Mouse (Mus musculus) NIH3T3 (cell line): ENCODE measurements around the gene Ankdd1a.

Experiments
- DNase-seq: peaks from one replicate; pipeline ENCODE4 v3.0.0-alpha.2; 2012; ENCODE audit warnings: low read depth

Ankdd1a gene

DNA sequence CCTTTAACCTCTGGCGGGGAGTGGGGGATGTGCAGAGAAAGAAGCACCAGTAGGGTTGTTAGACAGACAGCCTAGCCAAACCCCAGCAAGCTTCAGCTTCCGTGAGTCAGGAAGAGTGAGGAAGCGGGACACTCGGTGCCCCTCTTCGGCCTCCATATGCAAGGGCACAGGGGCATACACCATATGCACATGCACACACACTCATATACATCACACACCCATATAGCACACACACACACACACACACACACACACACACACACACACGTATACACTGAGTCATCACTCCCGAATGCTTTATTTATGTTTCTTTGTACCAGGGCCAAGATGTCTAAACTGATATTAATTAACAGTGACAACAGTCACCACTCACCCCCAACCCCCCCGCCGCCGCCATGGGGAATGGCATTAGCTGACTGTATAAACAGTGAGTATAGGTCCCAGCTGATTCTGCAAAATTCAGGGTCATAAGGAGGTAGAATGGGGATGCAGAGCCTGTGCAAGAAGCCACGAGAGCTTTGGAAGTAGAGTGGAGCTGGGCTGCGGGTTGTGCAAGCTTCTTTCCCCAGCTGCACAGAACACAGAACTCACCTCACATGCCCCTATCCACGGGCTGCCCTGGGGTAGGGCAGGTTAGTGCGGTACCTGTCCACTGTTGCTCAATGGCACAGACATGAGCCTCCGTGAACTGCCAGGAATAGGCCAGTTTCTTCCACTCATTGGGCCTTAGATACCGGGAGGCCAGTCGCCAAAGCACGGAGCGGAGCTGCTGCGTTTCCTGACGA is 17.1 kb downstream of the Ankdd1a start:
- peak; percentile 75 for DNase-seq

DNA sequence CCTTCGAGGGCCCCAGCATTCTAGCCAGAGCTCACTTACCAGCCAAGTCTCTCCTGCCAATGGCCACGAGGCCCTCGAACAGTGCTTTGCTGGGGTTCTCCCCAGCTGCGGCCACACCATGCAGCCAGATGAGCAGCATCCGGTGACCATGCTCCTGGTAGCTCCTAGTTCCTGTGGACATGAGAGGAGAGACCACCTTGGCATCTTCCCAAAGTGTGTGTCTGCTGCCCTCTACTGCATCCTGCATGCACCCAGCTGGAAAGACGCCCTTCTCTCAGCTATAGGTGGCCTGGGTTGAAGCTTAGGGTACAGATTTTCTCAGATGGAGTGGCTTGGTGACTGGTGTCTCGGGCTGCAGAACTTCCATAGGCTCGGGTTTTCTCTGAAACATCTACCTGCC is 17.8 kb downstream of the Ankdd1a start:
- DNase-seq, result peak; percentile 70

DNA sequence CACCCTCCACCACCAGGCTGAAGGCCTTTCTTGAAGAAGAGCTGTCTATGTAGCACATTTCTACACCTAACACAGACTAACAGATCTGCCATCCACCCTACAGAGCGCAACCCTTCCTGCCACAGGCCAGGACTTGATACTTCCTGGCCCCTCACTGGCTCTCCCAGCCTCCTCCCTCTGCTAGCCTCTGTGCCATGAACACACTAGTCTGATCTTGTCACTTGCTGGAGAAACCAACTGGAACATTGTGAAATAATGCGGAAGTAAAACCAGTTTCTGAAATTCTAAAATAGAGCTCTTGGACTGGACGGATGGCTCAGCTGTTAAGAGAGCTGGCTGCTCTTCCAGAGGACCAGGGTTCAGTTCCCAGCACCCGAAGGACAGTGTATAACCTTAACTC is 27.1 kb downstream of the Ankdd1a start:
- no peak for DNase-seq

DNA sequence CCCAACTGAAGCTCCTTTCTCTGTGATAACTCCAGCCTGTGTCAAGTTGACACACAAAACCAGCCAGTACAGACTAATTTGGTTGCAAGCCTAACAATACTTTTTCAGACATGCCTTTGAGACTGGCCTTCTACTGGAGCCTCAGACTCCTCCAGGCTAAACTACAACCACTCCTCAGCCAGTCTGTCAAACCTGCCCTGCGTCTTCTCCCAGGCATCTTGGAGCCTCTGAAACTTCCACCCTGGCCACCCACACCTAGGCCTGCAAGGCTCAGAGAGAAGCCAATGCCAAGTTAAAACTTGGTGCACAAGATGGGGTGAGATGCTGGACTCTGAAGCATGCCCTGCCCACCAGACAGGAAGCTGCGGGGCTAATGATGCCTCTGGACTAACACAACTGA is 27.6 kb downstream of the Ankdd1a start:
- no peak for DNase-seq

DNA sequence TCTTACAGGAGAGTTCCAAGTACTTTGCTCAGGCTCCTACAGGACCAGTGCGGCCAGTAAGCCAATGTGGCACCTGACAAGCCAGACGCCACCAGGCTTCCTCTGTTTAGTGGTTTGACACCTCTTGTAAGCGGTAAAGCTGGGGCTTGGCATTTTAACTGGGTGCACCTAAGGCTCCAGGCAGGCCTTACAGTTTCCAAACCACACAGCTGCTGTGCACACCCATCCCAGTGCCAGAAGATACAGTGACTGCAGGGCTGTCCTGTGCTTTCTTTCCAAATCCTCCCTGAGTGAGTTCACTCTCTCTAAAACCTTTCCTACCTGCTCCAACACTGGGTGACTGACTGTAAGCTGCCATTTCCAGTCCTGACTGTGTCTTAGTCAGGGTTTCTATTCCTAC is 28.5 kb downstream of the Ankdd1a start:
- DNase-seq, result no peak

DNA sequence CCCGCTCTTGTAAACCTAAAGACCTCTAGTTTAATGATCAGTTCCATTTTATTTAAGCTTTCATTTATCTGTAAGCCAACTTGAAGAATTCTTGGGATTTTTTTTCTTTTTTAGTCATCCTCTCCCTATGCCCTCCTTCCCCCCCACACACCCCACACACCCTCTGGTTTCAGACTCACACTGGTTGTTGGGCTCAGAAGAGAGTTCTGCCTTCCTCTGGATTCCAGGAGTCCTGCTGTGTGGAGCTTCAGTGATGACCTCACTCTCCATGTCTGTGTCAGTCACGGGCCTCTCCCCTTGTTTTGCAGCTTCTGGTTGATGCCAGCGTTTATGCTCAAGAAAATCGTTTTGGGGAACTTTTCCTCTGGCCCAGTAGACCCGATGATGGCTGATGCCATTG is 39.9 kb downstream of the Ankdd1a start:
- no peak for DNase-seq

DNA sequence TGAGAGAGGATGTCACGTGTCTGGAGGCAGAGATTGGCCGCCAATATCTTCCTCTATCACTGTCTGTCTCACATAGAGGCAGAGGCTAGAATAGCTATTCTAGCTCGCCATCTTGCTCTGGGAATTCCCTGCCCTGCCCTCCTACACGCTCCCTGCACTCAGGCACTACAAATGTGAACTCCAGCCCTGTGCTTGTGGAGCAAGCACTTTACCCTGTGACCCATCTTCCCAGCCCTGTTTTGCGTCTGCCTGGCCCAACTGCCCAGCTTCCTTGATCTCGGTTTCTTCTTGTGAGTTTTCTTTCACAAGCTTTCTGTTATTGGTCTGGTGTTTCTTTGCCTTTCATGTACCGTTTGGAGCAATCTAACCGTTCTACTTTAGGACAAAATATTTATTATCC is 40.8 kb downstream of the Ankdd1a start:
- DNase-seq, result no peak

DNA sequence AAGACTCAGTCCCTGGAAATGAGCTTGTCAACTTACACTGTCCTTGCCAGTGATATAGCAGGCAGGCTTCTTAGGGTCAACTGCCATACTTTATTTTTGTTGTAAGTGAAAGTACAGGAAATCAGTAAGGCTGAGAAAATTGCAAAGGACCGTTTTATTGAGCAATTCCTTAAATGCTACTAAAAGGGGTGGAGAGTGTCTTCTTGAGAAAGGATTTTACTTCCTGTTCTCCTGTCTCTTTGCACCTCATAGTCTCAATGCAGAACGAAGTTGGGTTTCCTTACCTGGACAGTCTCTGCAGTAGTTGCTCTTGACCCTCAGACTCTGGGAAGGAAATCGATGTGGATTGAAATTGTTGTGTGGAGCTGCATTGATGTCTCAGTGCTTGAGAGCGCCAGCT is 47.2 kb downstream of the Ankdd1a start:
- DNase-seq, result no peak

DNA sequence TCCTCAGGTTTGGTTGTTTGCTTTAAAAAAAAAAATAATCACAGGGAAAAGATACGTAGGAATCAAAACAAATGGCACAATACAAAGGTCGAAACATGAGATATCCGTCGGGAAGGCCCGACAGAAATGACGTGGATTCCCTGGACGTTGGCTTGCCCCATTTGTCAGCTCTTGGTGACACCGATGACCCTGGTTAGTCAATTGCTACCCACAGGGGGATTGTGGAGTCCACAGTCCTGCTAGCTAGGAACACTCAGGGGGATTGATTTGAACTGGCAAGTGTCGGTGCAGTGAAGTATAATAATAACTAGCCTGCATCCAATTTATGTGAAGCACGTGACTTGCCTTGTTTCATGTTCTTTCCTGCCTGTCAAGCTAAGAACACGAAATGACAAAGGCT is 52.3 kb downstream of the Ankdd1a start:
- no peak for DNase-seq

DNA sequence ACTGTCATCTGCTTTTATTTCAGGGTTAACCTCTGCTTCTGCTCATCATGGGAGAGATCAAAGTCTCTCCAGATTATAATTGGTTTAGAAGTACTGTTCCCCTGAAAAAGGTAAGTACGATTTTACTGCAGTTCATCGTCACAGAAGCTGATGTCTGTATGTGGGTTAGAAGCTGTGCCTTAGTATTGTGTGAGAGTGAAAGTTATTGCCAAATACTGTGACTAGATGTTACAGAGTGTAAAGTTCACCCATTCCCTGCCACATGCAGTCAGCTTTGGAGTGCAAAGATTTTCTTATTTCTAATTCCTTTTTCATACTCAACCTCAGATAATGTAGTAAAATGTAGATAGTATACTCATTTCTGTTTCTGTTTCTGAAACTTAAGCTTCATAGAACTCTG is 54.8 kb downstream of the Ankdd1a start:
- no peak for DNase-seq

DNA sequence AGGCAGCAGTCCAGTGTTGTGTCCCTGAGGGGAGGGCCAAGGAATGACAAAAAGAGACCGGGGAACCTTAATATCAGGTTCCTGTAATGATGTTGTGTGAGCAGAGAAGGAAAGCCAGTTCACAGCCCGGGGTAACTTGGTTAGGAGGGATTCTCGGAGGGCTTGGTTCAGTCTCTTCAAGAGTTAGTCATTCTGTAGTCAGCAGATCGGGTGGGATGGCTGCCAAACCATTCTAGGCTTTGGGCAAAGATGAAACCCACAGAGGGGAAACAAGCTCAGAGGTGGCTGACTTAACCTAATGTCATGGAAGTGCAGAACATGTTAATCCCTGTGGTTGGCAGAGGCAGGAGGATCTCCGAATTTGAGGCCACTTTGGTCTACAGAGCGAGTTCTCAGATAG is 55.8 kb downstream of the Ankdd1a start:
- peak; percentile 84 for DNase-seq

DNA sequence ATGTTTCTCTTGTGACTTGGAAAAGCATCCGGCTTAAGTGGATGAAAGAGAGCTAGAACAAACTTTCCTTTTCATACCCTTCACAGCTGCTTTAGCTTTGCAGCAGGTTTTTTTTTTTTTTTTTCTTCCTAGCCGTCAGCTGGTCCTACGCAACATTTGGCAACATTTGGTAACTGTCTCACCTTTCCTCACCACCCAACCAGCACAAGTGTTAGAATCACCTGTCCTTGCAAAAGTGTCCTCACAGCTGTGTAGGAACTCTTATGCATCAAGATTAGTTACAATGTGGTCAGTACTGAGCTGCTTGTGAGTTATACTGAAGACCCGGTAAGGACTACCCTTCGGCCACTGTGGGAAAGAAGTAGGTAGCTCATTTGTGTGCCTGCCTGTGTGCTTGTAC is 57.4 kb downstream of the Ankdd1a start:
- DNase-seq, result no peak

DNA sequence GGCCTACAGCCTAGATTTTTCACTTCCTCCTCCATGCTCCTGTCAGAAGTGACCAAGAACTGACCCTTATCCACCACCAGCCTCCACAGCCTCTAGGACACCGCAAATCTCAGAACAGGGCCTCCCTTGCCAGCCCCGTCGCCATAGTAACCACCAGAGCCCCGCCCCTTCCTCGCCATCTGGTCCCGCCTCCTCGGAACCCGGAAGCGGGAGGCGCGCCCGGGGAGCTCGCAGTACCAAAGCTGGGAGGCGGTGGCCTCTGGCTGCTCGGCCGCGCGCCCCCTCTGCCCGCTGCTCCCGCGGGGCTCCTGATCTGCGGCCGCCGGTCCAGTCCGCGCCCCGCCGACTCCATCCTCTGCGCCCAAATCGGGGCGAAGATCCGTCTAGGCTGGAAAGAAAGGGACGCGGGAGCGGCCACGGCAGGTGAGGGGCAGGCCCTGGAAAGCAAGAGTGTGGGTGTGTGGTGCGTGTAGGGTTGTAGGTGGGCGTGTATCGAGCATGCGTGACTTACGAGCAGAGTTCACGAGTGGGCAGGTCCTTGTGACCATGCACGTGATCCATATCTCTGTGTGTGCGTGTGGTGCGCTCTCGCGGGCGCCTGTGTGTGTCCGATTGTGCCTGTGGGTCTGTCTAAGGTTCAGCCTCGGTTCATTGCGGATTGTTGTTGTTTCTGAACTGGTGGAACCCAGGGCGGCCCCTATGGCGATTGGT is 59.1 kb downstream of the Ankdd1a start, which contains the start of gene Spg21:
Gene Spg21, plus strand, starts transcription at position 216 of the 711 bp plus-strand sequence.
- DNase-seq, result peak; percentile 96

DNA sequence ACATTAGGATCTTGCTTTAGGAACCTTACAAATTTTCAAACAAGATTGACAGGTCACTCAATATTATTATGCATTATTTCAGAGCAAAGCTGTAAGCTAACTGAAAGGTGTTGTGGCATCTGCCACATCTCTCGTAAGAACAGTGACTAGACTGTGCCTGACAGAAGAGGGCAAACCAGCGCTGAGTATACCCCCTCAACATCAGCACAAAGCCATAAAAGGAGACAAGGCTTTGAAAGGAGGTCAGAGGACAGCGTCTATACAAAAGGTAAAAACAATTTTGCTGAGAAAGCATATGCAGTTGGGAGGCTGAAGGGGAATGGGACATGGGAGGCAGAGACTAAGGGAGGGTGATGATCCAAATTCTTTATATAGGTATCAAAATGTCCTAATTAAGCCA is 59.8 kb downstream of the Ankdd1a start:
- DNase-seq, result no peak

DNA sequence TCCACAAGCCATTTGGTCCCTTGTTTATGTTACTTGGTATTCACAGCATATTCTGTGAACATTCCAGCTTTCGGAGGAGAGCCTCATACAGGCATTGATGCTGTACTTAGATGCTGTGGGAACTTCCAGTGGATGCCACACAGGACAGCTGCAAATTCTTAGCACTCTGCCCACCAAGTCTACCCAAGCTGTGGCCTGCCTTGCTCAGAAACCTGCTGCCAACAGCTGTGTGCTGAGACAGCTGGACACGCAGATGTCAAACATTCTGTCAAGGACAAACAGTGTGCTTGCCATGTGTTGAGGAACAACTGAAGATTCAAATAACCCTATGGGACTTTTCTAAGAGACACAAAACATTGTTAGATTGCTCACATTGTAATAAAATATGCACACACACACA is 61.0 kb downstream of the Ankdd1a start:
- DNase-seq, result no peak

DNA sequence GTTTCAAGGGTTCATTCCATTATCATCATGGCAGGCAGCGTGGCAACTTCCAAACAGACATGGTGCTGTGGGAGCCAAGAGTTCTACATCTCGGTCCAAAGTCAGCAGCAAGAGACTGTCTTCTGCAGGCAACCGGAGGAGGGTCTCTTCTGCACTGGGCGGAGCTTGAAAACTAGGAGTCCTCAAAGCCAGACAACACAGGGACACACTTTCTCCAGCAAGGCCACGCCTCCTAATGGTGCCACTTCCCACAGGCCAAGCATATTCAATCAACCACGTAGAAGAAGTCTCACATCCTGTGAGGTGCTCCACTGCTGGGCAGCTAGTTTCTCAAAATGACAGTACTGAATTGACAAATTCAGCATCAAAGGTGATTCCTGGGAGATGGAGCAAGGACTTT is 72.0 kb downstream of the Ankdd1a start:
- DNase-seq, result no peak

DNA sequence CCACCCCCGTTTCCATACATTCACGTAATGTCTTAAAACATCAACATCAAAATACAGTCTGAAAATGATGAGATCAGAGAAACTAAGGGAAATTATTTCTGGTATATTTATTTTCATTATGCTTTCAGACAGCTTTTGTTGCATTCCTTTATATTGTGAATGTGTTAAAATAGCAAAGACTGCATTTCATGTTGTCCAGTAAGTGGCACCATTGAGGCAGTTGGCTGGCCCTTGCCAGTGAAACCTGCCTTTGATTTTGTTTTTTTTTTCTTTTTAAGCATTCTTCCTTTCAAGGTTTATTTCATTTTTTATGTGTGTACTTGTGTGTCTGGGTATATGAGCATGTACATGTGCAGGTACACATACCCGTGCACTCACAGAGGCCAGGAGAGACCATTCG is 75.3 kb downstream of the Ankdd1a start:
- DNase-seq, result no peak
